Mouse (Mus musculus): ENCODE measurements at regions not wholly inside any gene's neighbourhood (a gene's known extent, or its start where the extent isn't known, plus 50 kb on each side); places are given as distances from the start of the nearest gene placed in this dataset.
A peak's percentile ranks its signal among the peaks of the same experiment; 100 is the strongest.

DNA sequence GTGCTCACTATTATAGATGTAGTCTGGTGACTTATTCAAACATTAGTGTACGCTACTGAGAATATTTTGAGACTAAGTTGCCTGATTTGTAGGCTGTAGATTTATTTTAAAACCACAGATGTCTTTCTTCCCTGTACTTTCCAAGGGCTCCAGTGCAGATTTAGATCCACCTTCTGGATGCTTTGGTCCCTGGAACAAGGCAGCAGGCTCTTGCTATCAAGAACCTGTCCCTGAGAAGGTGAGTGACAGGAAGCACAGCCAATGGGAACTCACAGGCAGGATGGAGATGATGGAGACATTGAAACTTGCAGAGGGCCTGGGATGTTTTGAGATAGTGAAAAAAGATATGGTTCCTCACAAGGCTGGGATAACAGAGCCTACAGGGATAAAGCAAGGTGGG, 70.0 kb upstream of the Sox4 start:
- ATAC-seq (ENCODE audit: insufficient number of reproducible peaks, insufficient read depth, low FRiP score, low TSS enrichment, low read depth), result no peak
- Histone ChIP-seq H3K27ac (no peak overlapping the region), H3K4me1 (replicated peaks) (no peaks in the 10 kb centered on the region; the same call in 1 of the 2 replicates), H3K27me3 (no peaks in the 10 kb centered on the region), H3K4me2 (no peak overlapping the region), H3K9ac (replicated peaks) (no peak overlapping the region), H3K4me3 (replicated peaks) (no peak overlapping the region), H3K36me3 (no peaks in the 10 kb centered on the region), H3K9me3 (no peaks in the 10 kb centered on the region)
- 96% methylated on average over 1 of the region's 1 CpGs for WGBS

DNA sequence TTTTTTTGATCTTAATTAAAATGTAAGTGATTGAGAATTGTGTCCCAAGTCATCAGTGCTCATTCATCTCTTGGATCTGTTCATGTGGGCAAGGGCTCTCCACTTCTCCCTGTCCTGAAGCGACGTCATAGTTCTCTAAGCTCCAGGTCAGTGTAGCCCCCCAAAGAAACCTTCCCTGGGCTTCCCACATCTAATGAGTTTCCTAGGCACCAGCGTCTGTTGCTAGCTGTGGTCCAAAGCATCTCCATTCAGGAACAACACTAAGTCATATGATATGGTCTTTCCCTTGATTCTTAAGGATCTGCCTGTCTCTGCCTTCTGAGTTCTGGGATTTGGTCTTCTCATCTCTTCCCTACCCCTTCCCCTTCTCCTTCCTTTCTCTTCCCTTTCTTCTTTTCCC, 66.3 kb upstream of the Sox4 start:
- no peaks in the 10 kb centered on the region for H3K9me3 ChIP-seq
- ATAC-seq (ENCODE audit: insufficient number of reproducible peaks, insufficient read depth, low FRiP score, low TSS enrichment, low read depth), result no peak
- H3K36me3 ChIP-seq, result no peaks in the 10 kb centered on the region
- H3K27me3 ChIP-seq, result no peaks in the 10 kb centered on the region
- no peak overlapping the region for H3K4me2 ChIP-seq
- no peak overlapping the region for H3K27ac ChIP-seq
- H3K4me3 ChIP-seq (replicated peaks), result no peak overlapping the region
- no peak overlapping the region for H3K9ac ChIP-seq (replicated peaks)
- 89% methylated on average over 3 of the region's 3 CpGs for WGBS
- no peaks in the 10 kb centered on the region; the same call in 1 of the 2 replicates for H3K4me1 ChIP-seq (replicated peaks)

- H3K27me3 ChIP-seq, result no peaks in the 10 kb centered on the region
- H3K36me3 ChIP-seq, result no peaks in the 10 kb centered on the region
- H3K9ac ChIP-seq (replicated peaks), result no peak overlapping the region
- no peak overlapping the region for H3K27ac ChIP-seq
- WGBS, result 86% methylated on average over 25 of the region's 25 CpGs
- H3K4me1 ChIP-seq (replicated peaks), result peaks cover 3% of the 10 kb centered on the region; the same call in 1 of the 2 replicates
- no peak for ATAC-seq (ENCODE audit: insufficient number of reproducible peaks, insufficient read depth, low FRiP score, low TSS enrichment, low read depth)
- no peak overlapping the region for H3K4me3 ChIP-seq (replicated peaks)
- no peak overlapping the region for H3K4me2 ChIP-seq
- no peaks in the 10 kb centered on the region for H3K9me3 ChIP-seq
Observed at GRCm38 (mm10) chr13:29016145-29016651, 62.7 kb upstream of the Sox4 start.

DNA sequence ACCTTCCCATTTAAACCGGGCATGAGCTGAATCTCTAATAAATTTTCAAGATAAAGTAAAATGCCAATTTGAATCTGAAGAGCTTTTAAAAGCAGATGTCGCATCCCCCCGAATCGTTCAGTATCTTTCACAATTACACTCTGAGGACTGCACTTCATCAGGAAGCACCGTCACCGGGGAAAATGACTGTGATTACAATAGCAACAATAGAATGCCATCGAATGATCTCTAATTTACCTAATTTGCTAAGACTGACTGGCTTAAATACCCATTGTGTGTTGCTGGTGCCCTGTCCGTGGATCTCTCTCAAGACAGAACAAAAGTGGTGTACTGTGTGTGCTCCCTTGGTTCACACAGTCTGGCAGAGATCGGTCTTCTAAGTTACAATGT, 62.1 kb upstream of the Sox4 start:
- Histone ChIP-seq H3K36me3 (no peaks in the 10 kb centered on the region), H3K4me3 (replicated peaks) (no peak overlapping the region), H3K27ac (no peak overlapping the region), H3K9me3 (no peaks in the 10 kb centered on the region), H3K9ac (replicated peaks) (no peak overlapping the region), H3K4me1 (replicated peaks) (peaks cover 3% of the 10 kb centered on the region; the same call in 1 of the 2 replicates), H3K4me2 (no peak overlapping the region), H3K27me3 (no peaks in the 10 kb centered on the region)
- ATAC-seq (ENCODE audit: insufficient number of reproducible peaks, insufficient read depth, low FRiP score, low TSS enrichment, low read depth), result no peak
- 77% methylated on average over 9 of the region's 9 CpGs for whole genome bisulfite sequencing

DNA sequence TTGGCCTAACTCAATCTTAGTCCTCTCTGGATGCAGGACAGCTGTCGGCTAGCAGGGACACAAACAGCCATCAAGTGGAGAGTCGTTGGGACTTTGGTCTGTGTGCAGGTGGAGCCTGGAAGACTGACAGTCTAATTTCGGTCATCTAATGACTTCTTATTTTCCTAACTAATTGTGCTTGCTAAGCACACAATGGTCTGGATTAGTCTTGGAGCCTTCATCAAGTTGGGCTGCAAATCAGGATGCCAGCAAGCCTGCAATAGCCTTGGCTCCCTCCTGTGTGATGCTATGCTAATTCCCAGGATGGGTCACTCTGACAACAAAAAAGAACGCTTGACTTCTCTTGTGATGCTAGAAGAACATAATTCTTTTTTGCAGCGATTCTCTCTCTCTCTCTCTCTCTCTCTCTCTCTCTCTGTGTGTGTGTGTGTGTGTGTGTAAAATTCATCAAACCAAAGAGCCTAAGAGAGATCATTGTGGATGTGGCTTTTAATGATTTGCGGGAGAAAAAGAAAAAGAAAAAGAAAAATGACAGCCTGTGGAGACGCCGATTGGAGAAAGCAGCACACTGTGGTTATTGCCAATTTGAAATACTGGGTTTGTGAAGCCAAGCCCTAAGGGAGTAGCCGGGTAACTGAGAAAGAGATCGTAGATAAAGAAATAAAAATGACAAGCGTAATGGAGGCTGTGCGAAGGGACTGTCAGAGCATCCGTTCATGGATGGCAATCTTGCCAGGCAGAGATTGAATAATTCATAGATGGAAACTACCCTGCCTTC, 61.5 kb upstream of the Sox4 start:
- no peak overlapping the region for H3K4me3 ChIP-seq (replicated peaks)
- no peaks in the 10 kb centered on the region for H3K36me3 ChIP-seq
- peaks cover 3% of the 10 kb centered on the region; the same call in 1 of the 2 replicates for H3K4me1 ChIP-seq (replicated peaks)
- H3K9me3 ChIP-seq, result no peaks in the 10 kb centered on the region
- no peaks in the 10 kb centered on the region for H3K27me3 ChIP-seq
- no peak overlapping the region for H3K27ac ChIP-seq
- 55% methylated on average over 13 of the region's 13 CpGs for WGBS
- H3K4me2 ChIP-seq, result no peak overlapping the region
- H3K9ac ChIP-seq (replicated peaks), result no peak overlapping the region
- ATAC-seq (ENCODE audit: insufficient number of reproducible peaks, insufficient read depth, low FRiP score, low TSS enrichment, low read depth), result no peak

GRCm38 (mm10) chr13:29014066-29014826, 60.7 kb upstream of the Sox4 start:
- no peaks in the 10 kb centered on the region for H3K36me3 ChIP-seq
- H3K4me1 ChIP-seq (replicated peaks), result peaks cover 3% of the 10 kb centered on the region; the same call in 1 of the 2 replicates
- no peak overlapping the region for H3K4me3 ChIP-seq (replicated peaks)
- ATAC-seq (ENCODE audit: insufficient number of reproducible peaks, insufficient read depth, low FRiP score, low TSS enrichment, low read depth), result 0 out of 2 replicates have a peak, but pooled peaks have one; percentile 37
- H3K9me3 ChIP-seq, result no peaks in the 10 kb centered on the region
- H3K9ac ChIP-seq (replicated peaks), result no peak overlapping the region
- no peak overlapping the region for H3K27ac ChIP-seq
- WGBS, result 67% methylated on average over 15 of the region's 15 CpGs
- no peak overlapping the region for H3K4me2 ChIP-seq
- no peaks in the 10 kb centered on the region for H3K27me3 ChIP-seq

DNA sequence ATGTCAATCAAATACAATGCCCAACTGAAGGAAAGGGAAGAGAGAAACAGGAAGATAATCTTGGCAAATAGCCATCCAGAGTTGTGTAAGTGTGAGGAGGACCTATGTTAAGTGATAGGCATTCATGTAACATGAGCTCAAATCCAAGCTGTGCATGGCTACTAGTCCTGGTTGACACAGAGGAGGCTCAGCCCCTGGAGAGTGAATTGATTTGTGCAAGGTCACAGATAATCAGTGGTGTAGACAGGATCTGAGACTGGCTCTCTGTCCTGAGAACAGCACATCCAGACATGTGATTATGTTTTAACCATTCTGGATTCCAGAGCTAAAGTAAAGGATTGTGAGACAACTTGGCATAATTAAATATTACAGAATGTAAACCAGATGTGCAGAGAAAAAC, 53.0 kb upstream of the Sox4 start:
- Histone ChIP-seq H3K36me3 (no peaks in the 10 kb centered on the region), H3K4me2 (no peak overlapping the region), H3K27ac (no peak overlapping the region), H3K9ac (replicated peaks) (no peak overlapping the region), H3K27me3 (no peaks in the 10 kb centered on the region), H3K9me3 (no peaks in the 10 kb centered on the region), H3K4me3 (replicated peaks) (no peak overlapping the region), H3K4me1 (replicated peaks) (0 out of 2 replicates have a peak, but pooled peaks cover 5% of the 10 kb centered on the region)
- ATAC-seq (ENCODE audit: insufficient number of reproducible peaks, insufficient read depth, low FRiP score, low TSS enrichment, low read depth), result no peak
